Mouse (Mus musculus) frontal cortex, postnatal 25 days (tissue): ENCODE results near the gene Piga.

Experiments
- DNase-seq, 2 experiments: peaks; one replicate each; pipeline ENCODE4 v3.0.0; 2022; ENCODE audit warnings: low spot score in 2 of 2

Piga gene

GRCm38 (mm10) chrX:164419471-164419939, at the start of gene Piga:
Gene Piga (plus strand): TSS chrX:164419787.
- DNase-seq = peak; percentile 77 to 84

- DNase-seq = no peak
Measured at GRCm38 (mm10) chrX:164370576-164370975, 49.0 kb upstream of the Piga start.

- no peak for DNase-seq
Measured at GRCm38 (mm10) chrX:164373081-164373480, 46.5 kb upstream of the Piga start, which contains the start of gene Vegfd. Gene Vegfd (plus strand): TSS chrX:164373378.

- DNase-seq = no peak
Measured at GRCm38 (mm10) chrX:164374586-164374985, 45.0 kb upstream of the Piga start.

GRCm38 (mm10) chrX:164379721-164380120, 39.9 kb upstream of the Piga start:
- no peak for DNase-seq

GRCm38 (mm10) chrX:164381618-164382408, 37.8 kb upstream of the Piga start:
- DNase-seq = peak; percentile 11 to 28

DNA sequence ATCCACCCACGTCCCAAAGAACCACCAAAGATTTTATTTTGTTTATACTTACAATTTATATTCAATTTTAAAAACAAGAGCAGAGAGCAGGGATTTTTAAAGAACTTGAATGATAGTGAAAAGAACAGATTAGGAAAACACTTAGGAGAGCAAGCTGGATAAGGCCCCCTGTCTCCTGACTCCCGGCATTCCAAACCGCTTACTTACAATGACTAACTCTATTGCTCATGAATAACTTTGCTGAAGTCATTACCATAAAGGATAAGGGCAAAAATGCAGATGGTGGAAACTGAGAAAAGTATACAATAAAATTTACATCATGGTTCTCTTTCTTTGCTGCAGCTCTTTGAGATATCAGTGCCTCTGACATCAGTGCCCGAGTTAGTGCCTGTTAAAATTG, 25.5 kb upstream of the Piga start:
- DNase-seq = no peak

GRCm38 (mm10) chrX:164398456-164398855, 21.1 kb upstream of the Piga start:
- no peak for DNase-seq

DNA sequence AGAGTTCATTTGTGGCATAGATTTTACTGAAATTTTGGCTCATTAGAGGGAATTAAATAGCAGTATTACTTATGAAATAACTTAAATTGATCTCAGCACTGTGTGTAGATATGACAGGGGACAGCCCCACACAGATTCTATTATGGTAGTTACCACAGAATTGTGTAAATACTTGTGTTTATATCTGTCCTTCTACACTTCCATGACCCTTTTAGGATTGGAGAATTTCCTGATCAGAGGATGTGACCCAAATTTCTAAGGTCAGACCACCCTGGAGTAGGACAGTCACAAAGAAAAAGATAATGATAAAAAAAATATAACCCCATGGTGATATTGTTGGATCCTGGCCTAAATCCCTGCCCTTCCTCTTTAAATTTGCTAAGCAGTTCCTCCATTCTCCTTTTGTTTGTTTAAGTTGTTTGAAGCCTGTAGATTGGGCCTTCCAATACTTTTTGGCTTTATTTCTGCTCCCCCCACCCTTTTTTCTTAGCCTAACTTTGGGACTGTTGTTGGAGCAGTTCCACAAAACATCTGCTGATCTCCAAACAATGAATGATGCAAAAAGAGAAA, 14.4 kb upstream of the Piga start:
- no peak for DNase-seq

GRCm38 (mm10) chrX:164406133-164407022, 13.2 kb upstream of the Piga start:
- DNase-seq = no peak

DNA sequence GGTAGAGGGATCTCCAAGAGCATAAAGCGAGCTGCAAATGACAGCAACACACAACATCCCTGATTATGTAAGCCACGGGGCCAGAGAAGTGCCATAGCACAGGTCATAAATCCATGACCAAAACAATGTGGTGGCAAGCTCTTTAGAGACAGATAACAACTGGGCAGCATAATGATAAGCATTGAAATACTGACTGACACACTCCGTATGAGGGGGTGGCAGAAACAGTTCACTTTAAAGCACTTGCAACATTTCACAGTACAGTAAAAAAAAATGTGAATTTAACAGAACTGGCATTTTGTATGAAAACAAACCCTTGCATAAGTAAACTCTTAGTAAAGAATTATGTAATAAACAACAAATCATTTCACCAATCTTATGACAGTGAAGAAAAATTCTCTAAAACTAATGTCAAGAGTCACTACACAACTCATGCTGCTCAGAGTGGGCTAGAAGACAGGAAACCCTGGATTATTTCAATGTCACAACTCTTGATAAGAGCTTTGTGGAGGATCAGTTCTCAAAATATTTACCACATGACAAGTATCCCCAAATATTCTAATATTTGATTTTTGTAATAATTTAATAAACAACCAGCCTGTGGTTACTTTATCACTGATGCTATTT, 11.2 kb upstream of the Piga start:
- DNase-seq = no peak

- DNase-seq = no peak
Measured at GRCm38 (mm10) chrX:164410562-164410961, 9.0 kb upstream of the Piga start.

DNA sequence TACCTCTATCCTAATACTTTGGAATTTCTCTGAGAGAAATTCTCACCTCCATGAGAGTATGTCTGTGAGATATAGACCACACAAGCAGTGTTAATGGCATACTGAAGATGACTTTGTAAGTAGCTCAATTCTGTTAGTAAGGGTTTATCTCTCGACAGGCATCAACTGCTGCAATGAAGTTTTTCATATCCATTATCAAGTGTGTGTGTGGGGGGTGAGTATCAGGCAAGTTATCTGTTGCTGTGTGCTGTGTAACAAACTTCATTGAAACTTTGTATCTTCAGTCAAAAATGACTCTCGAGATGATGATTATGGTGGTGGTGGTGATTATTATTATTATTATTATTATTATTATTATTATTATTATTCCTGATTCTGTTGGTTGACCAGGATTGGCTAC, 2.8 kb upstream of the Piga start:
- no peak for DNase-seq

DNA sequence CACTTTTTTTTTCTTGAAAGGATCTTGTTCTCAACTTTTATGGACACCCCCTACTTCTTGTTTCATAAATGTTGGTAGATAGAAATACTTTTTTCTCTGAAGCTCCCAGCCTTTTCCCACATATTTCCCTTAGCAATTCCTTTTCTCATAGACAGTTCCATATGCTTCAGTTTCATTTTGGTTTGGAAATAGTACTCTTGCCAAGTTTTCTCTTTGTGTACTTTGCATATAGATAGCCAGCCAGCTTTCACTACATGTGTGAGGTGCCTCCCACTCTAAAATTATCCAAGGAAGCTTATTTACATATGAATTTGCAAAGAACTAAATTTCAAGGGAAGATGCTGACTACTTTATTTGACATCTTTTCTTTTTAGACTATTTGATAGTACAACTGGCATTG, 1.6 kb upstream of the Piga start:
- DNase-seq = no peak

- no peak for DNase-seq
Measured at GRCm38 (mm10) chrX:164419955-164420354, 368 bp downstream of the Piga start.

GRCm38 (mm10) chrX:164420518-164420917, 931 bp downstream of the Piga start:
- no peak for DNase-seq

- DNase-seq = no peak
Measured at GRCm38 (mm10) chrX:164424821-164425220, 5.2 kb downstream of the Piga start.

DNA sequence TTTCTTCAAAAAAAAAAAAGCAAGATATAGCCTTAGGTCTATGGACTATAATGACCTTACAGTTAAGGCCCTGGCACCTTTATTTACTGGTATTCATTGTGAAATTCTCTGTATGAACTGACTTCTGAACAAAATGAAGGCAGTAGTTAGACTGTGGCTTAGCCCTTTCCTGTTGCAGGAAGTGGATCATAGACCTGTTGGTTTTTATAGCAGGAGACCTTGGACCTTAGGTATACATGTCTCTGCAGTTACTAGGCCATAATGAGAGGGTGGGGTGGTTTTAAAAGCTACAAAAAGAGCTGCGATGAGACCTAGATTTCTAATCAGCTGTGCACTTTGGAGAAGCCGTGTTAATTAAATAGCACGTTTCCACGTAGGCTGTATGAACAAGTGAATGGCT, 7.7 kb downstream of the Piga start:
- no peak for DNase-seq

GRCm38 (mm10) chrX:164428224-164428623, 8.6 kb downstream of the Piga start:
- no peak for DNase-seq

- DNase-seq = no peak
Measured at GRCm38 (mm10) chrX:164430621-164431020, 11.0 kb downstream of the Piga start.

GRCm38 (mm10) chrX:164431133-164431532, 11.5 kb downstream of the Piga start:
- no peak for DNase-seq

DNA sequence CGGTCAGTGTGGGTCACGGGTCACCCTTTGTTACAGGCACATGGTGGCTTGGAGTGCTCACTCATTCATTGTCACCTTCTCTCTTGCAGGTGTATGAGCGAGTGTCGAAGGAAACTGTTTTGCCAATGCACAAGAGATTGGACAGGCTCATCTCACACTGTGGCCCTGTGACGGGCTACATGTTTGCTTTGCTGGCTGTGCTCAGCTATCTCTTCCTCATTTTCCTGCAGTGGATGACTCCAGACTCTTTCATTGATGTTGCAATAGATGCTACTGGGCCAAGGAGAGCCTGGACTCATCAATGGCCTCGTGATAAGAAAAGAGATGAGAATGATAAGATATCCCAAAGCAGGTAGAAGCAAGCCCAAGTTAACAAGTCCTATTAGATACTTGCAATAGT, 12.0 kb downstream of the Piga start:
- no peak for DNase-seq
